Mouse (Mus musculus) megakaryocyte, embryonic 14.5 days (primary cell): Measurements from ENCODE around the gene Foxa1.

Experiments used
- FLI1 ChIP-seq: IDR thresholded peaks from 2 replicates; pipeline ENCODE4 v1.6.1; 2012; ENCODE audit warnings: low read length, inconsistent platforms, mixed read lengths
- GATA1 ChIP-seq: IDR thresholded peaks from 3 replicates; pipeline ENCODE4 v1.6.1; 2012; ENCODE audit warnings: mixed read lengths, low read length, inconsistent platforms, borderline replicate concordance

DNA sequence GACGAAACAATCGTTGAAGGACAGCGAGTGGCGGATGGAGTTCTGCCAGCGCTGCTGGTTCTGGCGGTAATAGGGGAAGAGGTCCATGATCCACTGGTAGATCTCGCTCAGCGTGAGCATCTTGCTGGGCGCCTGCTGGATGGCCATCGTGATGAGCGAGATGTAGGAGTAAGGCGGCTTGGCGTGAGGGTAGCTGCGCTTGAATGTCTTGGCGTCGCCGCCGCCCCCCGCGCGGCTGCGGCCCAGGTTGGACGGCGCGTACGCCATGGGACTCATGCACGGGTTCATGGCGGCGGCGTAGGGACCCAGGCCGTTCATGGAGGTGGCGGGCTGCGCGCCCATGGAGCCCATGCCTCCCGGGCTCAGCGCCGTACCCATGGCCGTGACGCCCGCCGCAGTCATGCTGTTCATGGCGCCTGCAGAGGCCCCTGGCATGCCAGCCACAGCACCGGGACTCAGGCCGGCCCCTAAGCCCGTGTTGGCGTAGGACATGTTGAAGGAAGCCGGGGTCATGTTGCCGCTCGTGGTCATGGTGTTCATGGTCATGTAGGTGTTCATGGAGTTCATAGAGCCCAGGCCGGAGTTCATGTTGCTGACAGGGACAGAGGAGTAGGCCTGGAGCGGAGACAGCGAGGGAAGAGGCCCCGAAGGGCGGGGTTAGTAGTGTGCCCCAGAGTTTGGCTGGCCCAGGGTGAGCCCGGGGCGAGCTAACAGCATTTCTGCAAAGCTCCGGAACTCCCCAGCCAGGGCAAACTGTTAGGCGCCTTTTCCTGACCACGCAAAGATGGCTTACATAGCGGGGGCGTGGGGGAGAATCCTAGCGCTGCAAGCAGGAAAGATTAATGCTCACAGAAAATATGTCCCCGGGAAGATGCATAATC, 3.7 kb downstream of the Foxa1 start:
- no peak for TF ChIP-seq GATA1
- no peak for TF ChIP-seq FLI1
